Mouse (Mus musculus) cerebellum, adult 2 months (tissue): ENCODE results near the gene Gm30083. TPM values are rescaled to one million over a fixed set of nuclear protein-coding genes. Genes with fewer than 3 reads are reported as not detected.

Experiments
- DNase-seq, 2 experiments: peaks; one replicate each; pipeline ENCODE4 v3.0.0; 2021
- H3K27ac ChIP-seq: fragments of 200-500 bp; 2 replicates; pipeline ENCODE4 v1.5.1; 2012; ENCODE audit warnings: low read length, control low read depth, inconsistent platforms; ENCODE audit not compliant: insufficient read depth
- H3K27me3 ChIP-seq: fragments of 200-500 bp; 2 replicates; pipeline ENCODE4 v1.6.1; 2012; ENCODE audit warnings: inconsistent platforms, mild to moderate bottlenecking, low read length, moderate library complexity; ENCODE audit not compliant: control insufficient read depth, insufficient read depth
- H3K4me1 ChIP-seq: fragments of 200-500 bp; 2 replicates; pipeline ENCODE4 v1.6.1; 2011; ENCODE audit warnings: low read length; ENCODE audit not compliant: control insufficient read depth, insufficient read depth
- H3K4me3 ChIP-seq: fragments of 200-500 bp; replicated peaks from 2 replicates; pipeline ENCODE3; 2011; ENCODE audit warnings: mild to moderate bottlenecking, low read depth, low read length, control low read depth; ENCODE audit not compliant: insufficient read depth
- CTCF ChIP-seq: fragments of 200-500 bp; IDR thresholded peaks from 2 replicates; pipeline ENCODE4 v1.5.1; 2011; ENCODE audit warnings: low read depth, mild to moderate bottlenecking, control low read depth, low read length, moderate library complexity, borderline replicate concordance; ENCODE audit not compliant: insufficient read depth
- POLR2A ChIP-seq: fragments of 200-500 bp; IDR thresholded peaks from 2 replicates; pipeline ENCODE4 v1.6.1; 2011; ENCODE audit warnings: low read length, control low read depth, borderline replicate concordance; ENCODE audit not compliant: insufficient read depth
- WGBS: fragments of 180-500 bp; shearing (Covaris S2); methylation state at CpG from one replicate; pipeline ENCODE4 v1.1.7; 2018; 5-methylcytosine and 5-hydroxymethylcytosine counted together
- polyA plus RNA-seq: library from polyadenylated mRNA; depleted of rRNA; stranded (reverse); fragments of >200 nt; gene quantifications from 2 replicates; pipeline ENCODE4 v1.2.3, GENCODE M21; 2012

The Gm30083 gene
- polyA plus RNA-seq, 1 experiment: not detected

DNA sequence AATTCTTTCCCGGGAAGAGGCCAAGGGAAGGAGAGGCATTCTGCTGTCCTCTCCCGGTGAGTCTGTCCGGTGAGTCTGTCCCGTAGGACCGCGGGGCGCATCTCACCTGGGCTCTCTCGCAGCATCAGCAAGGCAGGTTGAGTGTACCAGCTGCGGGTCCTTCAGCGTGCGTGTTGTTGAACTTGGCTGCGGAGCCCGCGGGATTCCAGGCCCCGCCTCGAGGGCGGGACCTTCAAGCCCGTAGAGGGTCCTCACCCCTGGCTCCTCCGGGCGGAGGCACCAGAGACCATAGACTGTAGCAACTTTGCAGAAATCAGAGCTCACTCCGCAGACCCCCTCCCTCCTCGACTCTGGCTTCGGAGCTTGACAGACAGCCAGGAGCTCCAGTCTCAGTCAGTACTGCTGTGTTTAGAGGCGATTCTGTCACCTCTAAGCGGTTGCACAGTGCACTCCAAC, 36.4 kb downstream of the Gm30083 start, which contains the start of gene Zfp488:
Gene Zfp488 (minus strand): TSS at position 161 of the 456 bp plus-strand sequence.
- Histone ChIP-seq H3K27me3 (no peaks in the 10 kb centered on the region), H3K27ac (no peak within 1 kb of the TSS), H3K4me3 (peak within 1 kb of the TSS; percentile 56), H3K4me1 (no peaks in the 10 kb centered on the region)
- peak; percentile 34 for DNase-seq
- TF ChIP-seq CTCF: no peak
- TF ChIP-seq POLR2A: no peak
- WGBS: 2% methylated on average over 25 of the region's 25 CpGs

DNA sequence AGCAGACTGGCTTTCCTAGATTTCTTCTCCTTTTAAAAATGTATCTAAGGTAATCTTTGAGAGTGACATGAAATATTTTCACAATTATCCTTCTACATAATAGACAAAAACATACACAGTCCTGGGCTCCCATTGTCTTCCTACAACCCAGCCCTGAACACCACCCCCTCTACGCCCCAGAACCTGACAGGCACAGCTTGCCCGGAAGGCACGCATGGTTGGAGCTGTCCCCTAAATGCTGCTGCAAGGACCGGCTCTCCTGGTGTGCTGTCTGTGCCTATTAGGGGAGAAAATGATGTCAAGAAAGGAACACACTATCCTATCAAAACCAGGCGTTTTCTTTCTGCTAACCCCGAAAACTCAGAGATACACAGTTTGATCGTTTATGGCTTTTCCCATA, 37.2 kb downstream of the Gm30083 start:
- peak in 1 of 2 experiments; percentile 28 for DNase-seq
- no peaks in the 10 kb centered on the region for H3K4me1 ChIP-seq
- no peaks in the 10 kb centered on the region for H3K27me3 ChIP-seq
- TF ChIP-seq POLR2A (no peak), CTCF (no peak)
- no peak overlapping the region for H3K4me3 ChIP-seq
- 33% methylated on average over 7 of the region's 7 CpGs for WGBS
- H3K27ac ChIP-seq: no peak overlapping the region

DNA sequence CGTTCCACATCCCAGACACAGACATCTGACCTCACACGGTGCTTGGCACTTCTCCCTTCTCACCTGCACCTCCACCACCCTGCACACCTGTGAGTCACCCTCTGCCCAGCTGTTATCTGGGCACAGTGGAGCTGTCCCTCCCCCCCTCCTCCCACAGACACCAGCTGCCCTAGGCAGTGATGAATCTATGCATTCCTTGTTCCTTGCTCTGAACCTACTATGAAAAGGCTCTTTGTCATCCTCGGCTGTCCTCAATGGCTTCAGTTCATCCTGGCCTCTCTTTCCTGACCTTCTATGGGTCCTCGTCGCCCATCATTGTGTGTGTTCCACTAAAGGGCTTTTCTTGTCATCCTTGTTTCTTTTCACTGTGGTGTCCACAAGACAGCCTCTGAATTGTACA, 40.2 kb downstream of the Gm30083 start:
- Histone ChIP-seq H3K27ac (no peak overlapping the region), H3K4me3 (no peak overlapping the region), H3K4me1 (peaks cover 4% of the 10 kb centered on the region; the same call in 1 of the 2 replicates), H3K27me3 (no peaks in the 10 kb centered on the region)
- TF ChIP-seq POLR2A: no peak
- no peak for TF ChIP-seq CTCF
- no peak for DNase-seq
- 62% methylated on average over 5 of the region's 5 CpGs for WGBS

DNA sequence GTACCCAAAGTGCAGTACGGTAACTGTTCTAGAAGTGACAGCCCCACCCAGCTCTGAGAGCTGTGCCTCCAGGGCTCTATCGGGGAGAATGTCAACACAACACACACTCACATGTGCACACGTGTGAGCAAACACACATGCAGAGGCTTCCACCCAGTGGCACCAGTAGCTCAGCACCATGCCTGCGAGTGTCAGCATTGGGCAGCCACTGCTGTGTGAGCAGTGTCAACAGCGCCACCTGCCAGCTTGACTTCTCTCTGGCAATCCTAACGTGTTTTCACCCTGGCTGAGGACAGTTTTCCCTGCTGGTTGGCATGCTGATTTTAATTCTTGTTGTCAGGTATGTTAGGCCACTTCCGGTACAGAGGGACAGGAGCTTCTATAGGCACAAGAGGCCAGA, 42.3 kb downstream of the Gm30083 start:
- H3K4me1 ChIP-seq: peaks cover 6% of the 10 kb centered on the region; the same call in 1 of the 2 replicates
- TF ChIP-seq CTCF: peak; percentile 42; the same call in 1 of the 2 replicates
- no peak for TF ChIP-seq POLR2A
- H3K27ac ChIP-seq: no peak overlapping the region
- H3K4me3 ChIP-seq: no peak overlapping the region
- peak in 1 of 2 experiments; percentile 38 for DNase-seq
- no peaks in the 10 kb centered on the region for H3K27me3 ChIP-seq
- 39% methylated on average over 7 of the region's 7 CpGs for WGBS

DNA sequence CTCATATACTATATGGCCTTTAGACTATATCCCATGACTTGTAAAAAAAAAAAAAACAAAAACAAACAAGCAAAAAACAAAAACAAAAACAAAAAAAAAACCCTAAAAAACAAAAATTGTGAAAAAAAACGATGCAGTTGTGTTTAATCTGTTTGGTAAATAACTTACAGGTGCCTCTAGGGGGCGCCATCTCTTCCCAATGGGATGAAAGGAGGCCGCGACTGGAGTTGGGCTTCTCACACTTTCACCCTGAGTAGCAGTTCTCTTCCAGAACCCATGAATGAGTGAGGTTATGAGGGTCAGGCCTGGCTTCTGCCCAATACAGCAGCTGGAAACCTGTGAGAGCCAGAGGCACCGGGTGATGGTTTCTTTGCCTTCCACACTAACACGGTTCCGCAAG, 49.3 kb downstream of the Gm30083 start:
- no peak for DNase-seq
- no peaks in the 10 kb centered on the region for H3K27me3 ChIP-seq
- peaks cover 4% of the 10 kb centered on the region; the same call in 1 of the 2 replicates for H3K4me1 ChIP-seq
- no peak overlapping the region for H3K4me3 ChIP-seq
- no peak for TF ChIP-seq POLR2A
- TF ChIP-seq CTCF: no peak
- H3K27ac ChIP-seq: no peak overlapping the region
- WGBS: 44% methylated on average over 7 of the region's 7 CpGs

DNA sequence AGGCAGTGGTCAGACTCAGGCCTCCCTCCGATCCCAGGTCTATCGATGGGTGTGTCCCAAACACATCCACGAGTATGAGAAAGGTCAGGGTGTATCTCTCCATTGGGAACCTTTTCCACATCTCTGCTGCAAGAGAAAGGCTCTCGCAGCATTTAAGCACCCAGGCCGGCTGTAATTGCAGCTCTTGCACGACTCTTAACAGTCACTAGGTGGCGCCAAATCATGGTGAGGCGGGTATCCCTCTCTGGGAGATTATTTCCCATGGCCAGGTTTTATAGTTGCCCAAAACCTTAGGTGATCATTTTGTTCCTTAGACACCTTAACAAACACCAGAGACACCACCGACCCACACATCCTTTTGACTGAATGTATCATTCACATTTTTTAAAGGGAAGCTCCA, 55.6 kb downstream of the Gm30083 start:
- no peak overlapping the region for H3K4me3 ChIP-seq
- peak; percentile 53 to 67 for DNase-seq
- no peaks in the 10 kb centered on the region for H3K4me1 ChIP-seq
- TF ChIP-seq POLR2A (no peak), CTCF (peak; percentile 72)
- 16% methylated on average over 9 of the region's 9 CpGs for WGBS
- no peak overlapping the region for H3K27ac ChIP-seq
- no peaks in the 10 kb centered on the region for H3K27me3 ChIP-seq

DNA sequence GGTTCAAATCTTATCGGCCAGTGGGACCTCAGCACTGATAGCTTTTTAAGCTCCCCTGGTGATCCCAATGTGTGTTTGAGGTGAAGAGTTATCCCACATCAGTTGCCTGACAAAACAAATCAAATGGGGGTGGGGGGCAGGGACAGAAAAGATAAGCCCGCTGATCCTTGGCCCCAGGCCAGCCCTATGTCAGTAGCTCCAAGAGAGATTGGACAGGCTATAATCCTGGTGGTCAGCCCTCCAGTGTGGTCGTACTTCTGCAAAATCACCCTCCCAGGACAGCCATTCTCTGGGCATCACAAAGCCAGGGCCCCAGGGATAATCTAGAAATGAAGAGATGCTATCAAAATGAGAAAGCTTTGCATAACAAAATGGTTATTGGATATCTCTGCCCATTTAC, 56.1 kb downstream of the Gm30083 start:
- H3K27me3 ChIP-seq: no peaks in the 10 kb centered on the region
- TF ChIP-seq CTCF (no peak), POLR2A (no peak)
- H3K4me3 ChIP-seq: no peak overlapping the region
- no peaks in the 10 kb centered on the region for H3K4me1 ChIP-seq
- no peak overlapping the region for H3K27ac ChIP-seq
- WGBS: 35% methylated on average over 3 of the region's 3 CpGs
- no peak for DNase-seq

DNA sequence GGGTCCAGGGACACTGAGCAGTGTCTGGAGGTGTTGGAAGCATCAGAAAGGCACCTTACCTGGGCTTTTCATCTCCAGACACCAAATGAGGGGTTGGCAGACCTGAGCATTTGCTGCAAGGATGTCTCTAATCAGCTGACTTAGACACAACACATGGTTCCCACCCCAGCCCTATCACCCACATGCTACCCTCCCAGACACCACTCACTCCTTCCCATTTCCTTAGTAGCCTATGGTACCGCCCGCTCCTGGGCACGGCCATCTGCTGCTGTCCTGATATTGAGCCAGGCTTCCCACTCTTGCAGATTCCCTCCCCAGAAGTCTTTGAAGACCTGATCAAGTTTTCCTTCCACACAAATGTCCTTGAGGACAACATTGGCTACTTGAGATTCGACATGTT, 56.8 kb downstream of the Gm30083 start:
- 51% methylated on average over 4 of the region's 4 CpGs for WGBS
- no peak overlapping the region for H3K4me3 ChIP-seq
- DNase-seq: no peak

More for the DNA sequence above, 56.8 kb downstream of the Gm30083 start:
- no peak for TF ChIP-seq POLR2A
- TF ChIP-seq CTCF: no peak
- Histone ChIP-seq H3K4me1 (no peaks in the 10 kb centered on the region), H3K27ac (no peak overlapping the region), H3K27me3 (no peaks in the 10 kb centered on the region)
